Mouse (Mus musculus) CH12.LX (cell line): ENCODE measurements around the gene Gm20388. TPM values are rescaled to one million over a fixed set of nuclear protein-coding genes. Genes with fewer than 3 reads are reported as not detected.

Experiments used
- DNase-seq: peaks from one replicate; pipeline ENCODE4 v3.0.0-alpha.2; 2013; ENCODE audit errors: extremely low read depth
- H3K27ac ChIP-seq: 2 replicates; pipeline ENCODE4 v1.5.1; 2012; ENCODE audit warnings: low read depth, mild to moderate bottlenecking, control low read depth, moderate library complexity; ENCODE audit not compliant: insufficient read depth
- H3K27me3 ChIP-seq: replicated peaks from 2 replicates; pipeline ENCODE3; 2012; ENCODE audit warnings: inconsistent platforms
- H3K36me3 ChIP-seq, 2 experiments: replicated peaks in 1 of 2; 2 replicates each; pipeline versions ENCODE3 to v1.6.1; 2012; ENCODE audit warnings: inconsistent platforms in 1 of 2, low read length in 1 of 2, mild to moderate bottlenecking in 1 of 2, mixed read lengths in 1 of 2, moderate library complexity in 1 of 2; ENCODE audit not compliant: control insufficient read depth in 1 of 2, insufficient read depth in 1 of 2
- H3K4me1 ChIP-seq, 2 experiments: 2 replicates each; pipeline ENCODE4 v1.6.1; 2012; ENCODE audit warnings: inconsistent platforms in 1 of 2, moderate library complexity in 1 of 2; ENCODE audit not compliant: insufficient read depth in 2 of 2, control insufficient read depth in 1 of 2
- H3K4me2 ChIP-seq: 2 replicates; pipeline ENCODE4 v1.6.1; 2012; ENCODE audit warnings: low read depth, mild to moderate bottlenecking, control low read depth; ENCODE audit not compliant: poor library complexity, insufficient read depth, severe bottlenecking
- H3K4me3 ChIP-seq, 3 experiments: fragments of 150-350 bp in 1 of 3; sonication (generic) in 1 of 3; replicated peaks in 1 of 3; 2 replicates each; pipeline versions ENCODE3 to v1.5.1; 2011 to 2012; ENCODE audit warnings: low read depth in 2 of 3, low read length in 2 of 3, mild to moderate bottlenecking in 2 of 3, moderate library complexity in 2 of 3, control low read depth in 1 of 3, improper control_type of control experiment in 1 of 3, inconsistent platforms in 1 of 3, mixed read lengths in 1 of 3; ENCODE audit not compliant: poor library complexity in 1 of 3
- H3K79me2 ChIP-seq: replicated peaks from 2 replicates; pipeline ENCODE4 v1.6.1; 2012; ENCODE audit warnings: mild to moderate bottlenecking, moderate library complexity; ENCODE audit not compliant: control insufficient read depth, poor library complexity, insufficient read depth, severe bottlenecking; ENCODE audit errors: extremely low read depth
- H3K9ac ChIP-seq: 2 replicates; pipeline ENCODE4 v1.6.1; 2012; ENCODE audit warnings: low read depth, mild to moderate bottlenecking, control low read depth, moderate library complexity; ENCODE audit not compliant: insufficient read depth
- H3K9me3 ChIP-seq: replicated peaks from 2 replicates; pipeline ENCODE3; 2012; ENCODE audit warnings: low read length, inconsistent platforms, mixed read lengths
- CHD1 ChIP-seq: IDR thresholded peaks from 2 replicates; pipeline ENCODE4 v1.6.1; 2012; ENCODE audit warnings: low read depth, low read length, improper control_type of control experiment, inconsistent platforms
- CHD2 ChIP-seq: IDR thresholded peaks from 2 replicates; pipeline ENCODE4 v1.6.1; 2011; ENCODE audit warnings: low read length, improper control_type of control experiment
- E2F4 ChIP-seq: IDR thresholded peaks from 2 replicates; pipeline ENCODE4 v1.6.1; 2011; ENCODE audit warnings: low read depth, low read length, improper control_type of control experiment; ENCODE audit not compliant: insufficient replicate concordance
- ELF1 ChIP-seq: IDR thresholded peaks from 2 replicates; pipeline ENCODE4 v1.6.1; 2014; ENCODE audit warnings: low read depth, mild to moderate bottlenecking, inconsistent platforms, low read length, improper control_type of control experiment
- EP300 ChIP-seq: IDR thresholded peaks from 2 replicates; pipeline ENCODE4 v1.6.1; 2011; ENCODE audit warnings: low read length, improper control_type of control experiment
- ETS1 ChIP-seq: conservative IDR thresholded peaks from 2 replicates; pipeline ENCODE4 v1.6.1; 2012; ENCODE audit warnings: low read depth, mild to moderate bottlenecking, inconsistent platforms, low read length, improper control_type of control experiment, moderate library complexity
- JUN ChIP-seq: IDR thresholded peaks from 2 replicates; pipeline ENCODE4 v1.6.1; 2011; ENCODE audit warnings: low read depth, mild to moderate bottlenecking, low read length, improper control_type of control experiment, moderate library complexity; ENCODE audit not compliant: insufficient read depth
- KAT2A ChIP-seq: IDR thresholded peaks from 2 replicates; pipeline ENCODE4 v1.6.1; 2012; ENCODE audit warnings: low read length, improper control_type of control experiment, inconsistent platforms; ENCODE audit not compliant: insufficient replicate concordance
- MAX ChIP-seq: IDR thresholded peaks from 2 replicates; pipeline ENCODE4 v1.6.1; 2011; ENCODE audit warnings: low read length, improper control_type of control experiment
- MAZ ChIP-seq: IDR thresholded peaks from 2 replicates; pipeline ENCODE4 v1.6.1; 2012; ENCODE audit warnings: low read depth, mild to moderate bottlenecking, inconsistent platforms, low read length, improper control_type of control experiment, moderate library complexity
- MEF2A ChIP-seq: IDR thresholded peaks from 2 replicates; pipeline ENCODE4 v1.6.1; 2014; ENCODE audit warnings: low read depth, mild to moderate bottlenecking, inconsistent platforms, low read length, improper control_type of control experiment, borderline replicate concordance
- MYC ChIP-seq: IDR thresholded peaks from 2 replicates; pipeline ENCODE4 v1.6.1; 2011; ENCODE audit warnings: low read depth, mild to moderate bottlenecking, improper control_type of control experiment, low read length
- PAX5 ChIP-seq: IDR thresholded peaks from 2 replicates; pipeline ENCODE4 v1.6.1; 2012; ENCODE audit warnings: low read length, inconsistent platforms, mixed read lengths
- POLR2AphosphoS2 ChIP-seq: IDR thresholded peaks from 2 replicates; pipeline ENCODE4 v1.6.1; 2011; ENCODE audit warnings: low read depth, low read length, improper control_type of control experiment
- RCOR1 ChIP-seq: conservative IDR thresholded peaks from 2 replicates; pipeline ENCODE4 v1.6.1; 2012; ENCODE audit warnings: low read depth, mild to moderate bottlenecking, inconsistent platforms, low read length, improper control_type of control experiment
- TBP ChIP-seq: conservative IDR thresholded peaks from 2 replicates; pipeline ENCODE4 v1.6.1; 2011; ENCODE audit warnings: low read depth, low read length, improper control_type of control experiment
- UBTF ChIP-seq: IDR thresholded peaks from 2 replicates; pipeline ENCODE4 v1.6.1; 2012; ENCODE audit warnings: low read depth, mild to moderate bottlenecking, inconsistent platforms, low read length, improper control_type of control experiment, moderate library complexity
- ZC3H11A ChIP-seq: IDR thresholded peaks from 2 replicates; pipeline ENCODE4 v1.6.1; 2012; ENCODE audit warnings: low read depth, mild to moderate bottlenecking, inconsistent platforms, low read length, improper control_type of control experiment
- dilution Hi-C: fragments of 300-500 bp; cut with MboI; formaldehyde crosslinking; loops from 2 replicates; pipeline ENCODE4 v1.14.3; 2020; ENCODE audit warnings: low sequenced_read_pairs; ENCODE audit not compliant: extremely low pct_unique_long_range_greater_than_20kb, extremely low pct_ligation_motif_present
- in situ Hi-C: fragments of 300-500 bp; cut with MboI; formaldehyde crosslinking; loops from 3 replicates; pipeline ENCODE4 v1.14.3; 2019; ENCODE audit warnings: low sequenced_read_pairs, low pct_ligation_motif_present, low pct_unique_long_range_greater_than_20kb, mixed read lengths
- polyA plus RNA-seq: library from polyadenylated mRNA; unstranded; fragments of >175 nt; gene quantifications from 2 replicates; pipeline ENCODE4 v1.2.1, GENCODE M21; 2012; ENCODE audit warnings: low read depth; ENCODE audit not compliant: insufficient read length
- total RNA-seq, 2 experiments: library from RNA; depleted of rRNA; stranded (reverse); fragments of 300-350 nt in 1 of 2; fragments of >200 nt in 1 of 2; gene quantifications; 2 replicates each; pipeline ENCODE4 v1.2.3; 2012 to 2014

Gm20388 gene
- total and polyA plus RNA-seq, 3 experiments: 14.8 to 26.3 (median 22.2) TPM

DNA sequence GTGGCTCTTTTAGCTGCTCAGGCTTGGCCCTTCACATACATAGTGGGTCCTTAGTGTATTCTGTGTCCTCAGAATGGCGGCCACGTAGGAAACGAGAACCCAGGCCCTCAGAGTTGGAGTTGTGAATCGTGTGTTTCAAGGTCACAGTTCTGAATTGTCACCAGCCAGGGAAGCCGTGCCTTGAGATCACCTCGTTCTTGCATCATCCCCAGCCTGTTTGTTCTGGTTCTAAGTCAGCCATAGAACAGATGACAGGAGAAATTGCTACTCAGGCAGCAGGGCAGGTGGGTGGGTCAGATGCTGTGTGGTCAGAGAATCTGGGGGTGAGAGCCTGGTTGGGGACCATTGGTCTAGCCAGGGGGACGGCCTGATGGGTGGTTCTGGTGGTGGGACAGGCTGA lies 378.6 kb downstream of the Gm20388 start:
- Histone ChIP-seq H3K36me3 (no peaks in the 10 kb centered on the region), H3K4me1 (peaks cover 3 to 31% of the 10 kb centered on the region in 2 experiments; a peak in 3 of 4 replicates), H3K4me3 (no peak overlapping the region), H3K27ac (no peak overlapping the region), H3K9me3 (no peaks in the 10 kb centered on the region), H3K79me2 (no peaks in the 10 kb centered on the region), H3K27me3 (peaks cover 34% of the 10 kb centered on the region), H3K9ac (no peak overlapping the region), H3K4me2 (no peak overlapping the region)
- dilution Hi-C loops: no loop called here
- in situ Hi-C loops: no loop called here
- no peak for DNase-seq
- no peak for TF ChIP-seq E2F4
- TF ChIP-seq MAX: no peak
- no peak for TF ChIP-seq ELF1
- TF ChIP-seq UBTF: no peak
- TF ChIP-seq ETS1: no peak
- no peak for TF ChIP-seq TBP
- no peak for TF ChIP-seq EP300
- TF ChIP-seq JUN: no peak
- no peak for TF ChIP-seq KAT2A
- TF ChIP-seq MEF2A: no peak

GRCm38 (mm10) chr8:120289698-120290181 lies 379.1 kb downstream of the Gm20388 start:
- no peak overlapping the region for H3K27ac ChIP-seq
- TF ChIP-seq KAT2A: no peak
- TF ChIP-seq CHD1: no peak
- TF ChIP-seq, all 38 proteins: peak for 0
- Histone ChIP-seq H3K4me2 (no peak overlapping the region), H3K36me3 (no peaks in the 10 kb centered on the region), H3K9ac (no peak overlapping the region), H3K9me3 (no peaks in the 10 kb centered on the region), H3K27me3 (peaks cover 30% of the 10 kb centered on the region), H3K4me1 (peaks cover 3 to 29% of the 10 kb centered on the region in 2 experiments; a peak in 3 of 4 replicates), H3K4me3 (no peak overlapping the region), H3K79me2 (no peaks in the 10 kb centered on the region)
- in situ Hi-C loops (no loop called here), dilution Hi-C loops (no loop called here)
- no peak for DNase-seq

GRCm38 (mm10) chr8:120290614-120291013 lies 380.0 kb downstream of the Gm20388 start:
- Histone ChIP-seq H3K4me3 (no peak overlapping the region), H3K9me3 (no peaks in the 10 kb centered on the region), H3K4me1 (peaks cover 3 to 21% of the 10 kb centered on the region in 2 experiments; a peak in 3 of 4 replicates)
- dilution Hi-C loops: no loop called here
- no peak for DNase-seq
- TF ChIP-seq PAX5 (no peak), MYC (no peak), ZC3H11A (no peak), CHD2 (no peak), MAX (no peak), POLR2AphosphoS2 (no peak), E2F4 (no peak), CHD1 (no peak), MAZ (no peak), MEF2A (no peak), RCOR1 (no peak), EP300 (no peak)
- TF ChIP-seq, all 38 proteins: peak for 0
- H3K27me3 ChIP-seq: peaks cover 27% of the 10 kb centered on the region
- H3K9ac ChIP-seq: no peak overlapping the region
- no peak overlapping the region for H3K27ac ChIP-seq
- no peaks in the 10 kb centered on the region for H3K36me3 ChIP-seq
- in situ Hi-C loops: no loop called here
- H3K79me2 ChIP-seq: no peaks in the 10 kb centered on the region
- H3K4me2 ChIP-seq: no peak overlapping the region
